Mouse (Mus musculus) heart, postnatal 0 days (tissue): Measurements from ENCODE around the gene Ifi27l2b.

Source experiments
- CTCF ChIP-seq: IDR thresholded peaks from 2 replicates; pipeline ENCODE4 v1.5.1; 2016; ENCODE audit warnings: antibody characterized with exemption, control low read depth, low read depth
- EP300 ChIP-seq: IDR thresholded peaks from 2 replicates; pipeline ENCODE4 v1.6.1; 2016; ENCODE audit warnings: antibody characterized with exemption, low read depth

GRCm38 (mm10) chr12:103503300-103503699 is 46.3 kb upstream of the Ifi27l2b start:
- TF ChIP-seq EP300 = no peak
- no peak for TF ChIP-seq CTCF
